Mouse (Mus musculus): ENCODE results near the gene Cul9.

- TF ChIP-seq CTCF (IDR thresholded peaks at IDR 0.05; ENCODE audit: insufficient read depth, low read depth, low read length) (no peak), POLR2A (IDR thresholded peaks at IDR 0.05; ENCODE audit: insufficient read depth, low read depth, low read length) (no peak)
Measured at GRCm38 (mm10) chr17:46546995-46547394, 807 bp upstream of the Cul9 start.
